In the genomic region with DNA sequence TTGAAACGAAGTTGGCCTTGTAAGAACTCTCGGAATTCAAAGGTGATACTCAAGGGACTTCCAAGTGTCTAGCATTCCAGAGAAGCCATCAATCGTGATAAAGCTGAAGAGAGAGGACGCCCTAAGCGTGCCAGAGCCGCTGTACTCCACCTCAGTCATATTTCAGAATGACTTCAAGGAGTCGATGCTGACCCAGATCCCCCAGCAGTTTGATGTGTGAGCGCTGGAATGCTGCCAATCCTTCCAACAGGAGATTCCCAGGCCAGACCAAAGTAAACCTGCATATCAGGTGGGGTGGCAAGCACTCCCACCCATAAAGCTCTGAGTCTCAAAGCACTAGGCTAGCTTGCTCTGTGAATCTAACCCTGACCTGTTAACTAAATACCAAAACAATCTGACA, we compare ENCODE assay signal across 8 mouse cellular contexts.
DNase-seq lines count a peak whose midpoint lies in the region; ATAC-seq lines count a peak whose summit lies in the region.

No protein-coding gene starts in this region.

- no peak overlapping the region for H3K4me3 ChIP-seq in kidney, embryonic 14.5 days (ENCODE audit: low read length)
- H3K4me3 ChIP-seq in lung, embryonic 16.5 days (ENCODE audit: low read length), result no peak overlapping the region

- H3K9me3 ChIP-seq in kidney, embryonic 14.5 days (ENCODE audit: control insufficient read depth, low read length), result no peaks in the 10 kb centered on the region
- H3K9me3 ChIP-seq in lung, embryonic 16.5 days (ENCODE audit: control insufficient read depth, low read length), result no peaks in the 10 kb centered on the region

- H3K4me1 ChIP-seq in kidney, embryonic 14.5 days (ENCODE audit: control insufficient read depth, insufficient read depth, low read length), result peaks cover 18% of the 10 kb centered on the region; the same call in 1 of the 2 replicates
- H3K4me1 ChIP-seq in lung, embryonic 16.5 days (replicated peaks; ENCODE audit: control insufficient read depth, insufficient read depth, low read length), result peaks cover 35% of the 10 kb centered on the region

- peak; percentile 36 to 50 for DNase-seq in cerebellum, adult 18-20 months
- no peak for DNase-seq in cerebellum, adult 11-12 months
- no peak for DNase-seq in kidney, adult 9 months
- peak; percentile 54 for DNase-seq in adrenal gland, postnatal 14 days
- DNase-seq in left cerebral cortex, adult 9 months (ENCODE audit: low spot score in 2 of 2), result no peak
- DNase-seq in frontal cortex, postnatal 36 days (ENCODE audit: low spot score in 2 of 2), result no peak

- no peak overlapping the region for H3K27ac ChIP-seq in kidney, embryonic 14.5 days (ENCODE audit: low read depth, low read length)
- peak overlapping the region; percentile 85 for H3K27ac ChIP-seq in lung, embryonic 16.5 days (ENCODE audit: low read length)

- no peaks in the 10 kb centered on the region for H3K36me3 ChIP-seq in kidney, embryonic 14.5 days (ENCODE audit: control insufficient read depth, insufficient read depth, low read length)
- H3K36me3 ChIP-seq in lung, embryonic 16.5 days (ENCODE audit: control insufficient read depth, insufficient read depth, low read length), result no peaks in the 10 kb centered on the region

- no peak overlapping the region for H3K9ac ChIP-seq in kidney, embryonic 14.5 days (ENCODE audit: low read depth, low read length)
- no peak overlapping the region for H3K9ac ChIP-seq in lung, embryonic 16.5 days (ENCODE audit: low read length)

- 23% methylated on average over 8 of the region's 8 CpGs for WGBS in kidney, embryonic 14.5 days
- 26% methylated on average over 8 of the region's 8 CpGs for WGBS in lung, embryonic 16.5 days

- H3K27me3 ChIP-seq in kidney, embryonic 14.5 days (ENCODE audit: control insufficient read depth, insufficient read depth, low read length), result no peaks in the 10 kb centered on the region
- H3K27me3 ChIP-seq in lung, embryonic 16.5 days (ENCODE audit: control insufficient read depth, insufficient read depth, low read depth, low read length), result no peaks in the 10 kb centered on the region

- 0 out of 2 replicates have a peak, but pooled peaks have one; percentile 24 for ATAC-seq in kidney, embryonic 14.5 days (ENCODE audit: low FRiP score, low TSS enrichment)
- ATAC-seq in lung, embryonic 16.5 days (ENCODE audit: low read depth), result peak; percentile 82

- no peak overlapping the region for H3K4me2 ChIP-seq in kidney, embryonic 14.5 days (replicated peaks; ENCODE audit: low read depth, low read length)
- H3K4me2 ChIP-seq in lung, embryonic 16.5 days (ENCODE audit: low read depth, low read length), result no peak overlapping the region; the same call in 1 of the 2 replicates

Comparison
In these comparisons a context has a peak if more than half of its experiments do, and no peak if none do; other contexts are left out.
1. DNase-seq: peak in cerebellum, adult 18-20 months (2 of 2) and adrenal gland, postnatal 14 days (single experiment); none in cerebellum, adult 11-12 months (single experiment), kidney, adult 9 months (single experiment), left cerebral cortex, adult 9 months (0 of 2) and frontal cortex, postnatal 36 days (0 of 2).